Mouse (Mus musculus): ENCODE data around the gene Ttc6.

DNA sequence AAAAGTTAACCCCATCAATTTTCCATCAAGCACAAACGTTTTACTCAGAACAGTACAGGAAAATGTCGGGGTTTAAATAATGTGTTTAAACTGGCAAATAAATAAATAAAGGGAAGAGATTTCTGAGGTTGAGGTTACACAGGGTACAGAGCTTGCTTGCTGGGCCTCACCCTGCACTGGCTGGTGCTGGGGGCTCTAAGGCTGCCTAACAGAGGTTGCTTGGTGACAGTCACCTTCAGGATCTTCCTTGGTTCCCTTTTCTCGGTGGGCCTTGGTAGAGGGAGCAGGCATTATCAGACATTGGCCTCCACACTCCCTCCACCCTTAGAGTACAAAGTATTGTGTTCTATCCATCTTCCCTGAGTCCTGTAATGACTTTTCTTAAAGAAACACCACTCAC, 11.6 kb upstream of the Ttc6 start:
- TF ChIP-seq ZNF384 (IDR thresholded peaks at IDR 0.05; ENCODE audit: low read depth, low read length), result no peak
- no peak for TF ChIP-seq CHD2 (IDR thresholded peaks at IDR 0.05; ENCODE audit: low read depth, low read length)
- no peak for TF ChIP-seq ZC3H11A (IDR thresholded peaks at IDR 0.05; ENCODE audit: borderline replicate concordance, low read depth, low read length)
- TF ChIP-seq HCFC1 (IDR thresholded peaks at IDR 0.05; ENCODE audit: borderline replicate concordance, insufficient read depth, low read length), result no peak
- no peak for TF ChIP-seq MAFK (IDR thresholded peaks at IDR 0.05; ENCODE audit: insufficient read depth, low read depth, low read length)
